Mouse (Mus musculus) limb, embryonic 13.5 days (tissue): ENCODE measurements around the gene Rbfox1. TPM values are rescaled to one million over a fixed set of nuclear protein-coding genes. Genes with fewer than 3 reads are reported as not detected.
A peak's percentile ranks its signal among the peaks of the same experiment; 100 is the strongest.

ENCODE experiments used
- ATAC-seq: fragments of 200-750 bp; cut with Nextera tagmentation; 2 replicates; pipeline ENCODE4 v1.8.0; 2017; ENCODE audit warnings: low read depth, moderate number of reproducible peaks, moderate TSS enrichment; ENCODE audit not compliant: low FRiP score
- H3K27ac ChIP-seq: fragments of 300-500 bp; sonication (generic); 2 replicates; pipeline ENCODE4 v1.5.1; 2015; ENCODE audit warnings: inconsistent platforms, mild to moderate bottlenecking, moderate library complexity
- H3K27me3 ChIP-seq: fragments of 300-500 bp; sonication (generic); 2 replicates; pipeline ENCODE4 v1.6.1; 2015; ENCODE audit warnings: mild to moderate bottlenecking, inconsistent platforms
- H3K36me3 ChIP-seq: fragments of 300-500 bp; sonication (generic); 2 replicates; pipeline ENCODE4 v1.6.1; 2015; ENCODE audit warnings: inconsistent platforms, mild to moderate bottlenecking, moderate library complexity
- H3K4me1 ChIP-seq: fragments of 300-500 bp; sonication (generic); 2 replicates; pipeline ENCODE4 v1.6.1; 2015; ENCODE audit warnings: inconsistent platforms
- H3K4me2 ChIP-seq: fragments of 300-500 bp; sonication (generic); replicated peaks from 2 replicates; pipeline ENCODE4 v1.6.1; 2015; ENCODE audit warnings: inconsistent platforms, mild to moderate bottlenecking, moderate library complexity
- H3K4me3 ChIP-seq: fragments of 300-500 bp; sonication (generic); 2 replicates; pipeline ENCODE4 v1.5.1; 2015; ENCODE audit warnings: moderate library complexity, mild to moderate bottlenecking, inconsistent platforms
- H3K9ac ChIP-seq: fragments of 300-500 bp; sonication (generic); 2 replicates; pipeline ENCODE4 v1.6.1; 2015; ENCODE audit warnings: mild to moderate bottlenecking, inconsistent platforms
- H3K9me3 ChIP-seq: fragments of 300-500 bp; sonication (generic); 2 replicates; pipeline ENCODE4 v1.6.1; 2016; ENCODE audit warnings: inconsistent platforms
- WGBS: fragments of 180-500 bp; shearing (Covaris S2); methylation state at CpG from one replicate; pipeline ENCODE4 v1.1.7; 2015; 5-methylcytosine and 5-hydroxymethylcytosine counted together
- polyA plus RNA-seq: library from polyadenylated mRNA; unstranded; fragments of >200 nt; fragmentation: Nextera tagmentation; extraction: Ambion mirVana; gene quantifications from 2 replicates; pipeline ENCODE4 v1.2.1, GENCODE M21; 2015

The Rbfox1 gene
- polyA plus RNA-seq, 1 experiment from 2014 or later = 4.1 TPM

GRCm38 (mm10) chr16:7257366-7257765 is 1372.2 kb downstream of the Rbfox1 start:
- no peaks in the 10 kb centered on the region for H3K36me3 ChIP-seq
- no peaks in the 10 kb centered on the region for H3K27me3 ChIP-seq
- no peaks in the 10 kb centered on the region for H3K9me3 ChIP-seq
- no peak for ATAC-seq
- no peaks in the 10 kb centered on the region for H3K4me1 ChIP-seq
- H3K9ac ChIP-seq = no peak overlapping the region
- H3K4me2 ChIP-seq = no peak overlapping the region
- 93% methylated on average over 4 of the region's 4 CpGs for WGBS
- no peak overlapping the region for H3K4me3 ChIP-seq
- no peak overlapping the region for H3K27ac ChIP-seq

DNA sequence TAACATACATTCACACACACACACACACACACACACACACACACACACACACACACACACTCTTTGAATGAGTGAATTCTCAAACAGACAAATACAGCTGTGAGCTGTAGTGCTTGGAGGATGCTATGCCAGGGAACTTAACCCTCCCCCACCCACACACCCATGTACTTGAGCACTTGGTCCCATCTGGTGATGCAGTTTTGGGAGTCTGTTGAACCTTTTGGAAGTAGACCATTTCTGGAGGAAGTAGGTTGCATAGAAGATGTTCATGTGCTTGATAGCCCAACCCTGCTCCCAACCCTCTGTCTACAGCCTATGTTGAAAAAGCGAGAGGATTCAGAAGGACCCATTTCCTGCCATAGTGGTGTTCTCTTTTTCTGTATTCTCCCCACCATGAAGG is 1378.1 kb downstream of the Rbfox1 start:
- peaks cover 3% of the 10 kb centered on the region; the same call in 1 of the 2 replicates for H3K4me1 ChIP-seq
- no peak for ATAC-seq
- H3K36me3 ChIP-seq = no peaks in the 10 kb centered on the region
- H3K9ac ChIP-seq = no peak overlapping the region
- H3K27me3 ChIP-seq = no peaks in the 10 kb centered on the region
- H3K27ac ChIP-seq = no peak overlapping the region
- no peaks in the 10 kb centered on the region for H3K9me3 ChIP-seq
- H3K4me3 ChIP-seq = no peak overlapping the region
- 87% methylated on average over 1 of the region's 1 CpGs for WGBS
- H3K4me2 ChIP-seq = no peak overlapping the region

GRCm38 (mm10) chr16:7265715-7266114 is 1380.6 kb downstream of the Rbfox1 start:
- Histone ChIP-seq H3K27me3 (no peaks in the 10 kb centered on the region), H3K36me3 (no peaks in the 10 kb centered on the region), H3K4me3 (no peak overlapping the region), H3K9ac (no peak overlapping the region), H3K4me1 (peaks cover 3% of the 10 kb centered on the region; the same call in 1 of the 2 replicates), H3K9me3 (no peaks in the 10 kb centered on the region), H3K27ac (no peak overlapping the region), H3K4me2 (no peak overlapping the region)
- no peak for ATAC-seq

- H3K4me2 ChIP-seq = no peak overlapping the region
- H3K27me3 ChIP-seq = no peaks in the 10 kb centered on the region
- peaks cover 17% of the 10 kb centered on the region for H3K4me1 ChIP-seq
- no peak overlapping the region for H3K27ac ChIP-seq
- no peak overlapping the region for H3K9ac ChIP-seq
- WGBS = 95% methylated on average over 5 of the region's 5 CpGs
- no peaks in the 10 kb centered on the region for H3K36me3 ChIP-seq
- peaks cover 3% of the 10 kb centered on the region; the same call in 1 of the 2 replicates for H3K9me3 ChIP-seq
- ATAC-seq = no peak
- no peak overlapping the region for H3K4me3 ChIP-seq
Observed at GRCm38 (mm10) chr16:7275501-7275900, 1390.3 kb downstream of the Rbfox1 start.

DNA sequence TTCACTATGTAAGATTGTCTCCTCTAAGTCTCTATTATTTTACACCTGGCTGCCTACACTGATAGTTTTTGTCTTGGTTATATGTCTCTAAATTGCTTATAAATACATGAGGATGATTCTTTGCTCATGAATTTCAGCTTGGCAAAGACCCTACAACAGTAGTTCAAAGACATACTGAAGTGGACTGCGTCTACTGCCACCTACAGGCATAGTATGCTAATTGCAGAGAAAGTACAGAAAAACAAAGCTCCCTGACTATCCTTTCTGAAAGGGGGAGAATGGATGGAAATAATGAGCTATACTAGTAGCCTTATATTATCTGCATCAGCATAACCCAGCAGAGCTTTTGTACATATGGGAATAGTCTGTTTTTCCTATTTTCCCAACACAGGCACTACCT is 1390.7 kb downstream of the Rbfox1 start:
- H3K4me3 ChIP-seq = no peak overlapping the region
- no peak for ATAC-seq

DNA sequence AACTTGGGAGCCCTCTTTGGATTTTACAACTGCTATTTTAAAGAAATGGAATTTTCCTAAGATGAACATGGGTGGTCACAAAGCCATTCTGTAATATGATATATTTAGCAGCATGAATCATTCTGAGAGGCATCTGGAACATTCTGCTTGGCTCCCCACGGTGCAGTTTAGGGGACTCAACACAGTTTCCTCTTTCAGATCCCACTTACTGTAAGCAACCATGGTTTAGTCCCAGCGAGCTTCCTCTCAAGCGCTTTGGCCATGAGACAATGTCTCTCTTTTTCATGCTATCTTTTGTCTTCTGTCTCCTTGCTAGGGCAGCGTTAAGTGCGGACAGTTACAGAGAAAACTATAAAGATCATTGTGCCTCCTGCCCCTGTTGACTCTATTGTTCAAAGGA is 1394.4 kb downstream of the Rbfox1 start:
- ATAC-seq = peak; percentile 93
- H3K27me3 ChIP-seq = no peaks in the 10 kb centered on the region
- 0 out of 2 replicates have a peak overlapping the region, but pooled peaks have one; percentile 22 for H3K27ac ChIP-seq
- H3K4me1 ChIP-seq = peaks cover 17% of the 10 kb centered on the region
- no peaks in the 10 kb centered on the region for H3K36me3 ChIP-seq
- WGBS = 50% methylated on average over 5 of the region's 5 CpGs
- H3K4me3 ChIP-seq = no peak overlapping the region
- H3K4me2 ChIP-seq = no peak overlapping the region
- H3K9ac ChIP-seq = no peak overlapping the region
- peaks cover 3% of the 10 kb centered on the region; the same call in 1 of the 2 replicates for H3K9me3 ChIP-seq

More for the DNA sequence above, 1390.7 kb downstream of the Rbfox1 start:
- H3K9me3 ChIP-seq = peaks cover 3% of the 10 kb centered on the region; the same call in 1 of the 2 replicates
- no peak overlapping the region for H3K4me2 ChIP-seq
- H3K27me3 ChIP-seq = no peaks in the 10 kb centered on the region
- H3K27ac ChIP-seq = no peak overlapping the region
- H3K4me1 ChIP-seq = peaks cover 17% of the 10 kb centered on the region
- 27% methylated on average over 1 of the region's 1 CpGs for WGBS
- H3K36me3 ChIP-seq = no peaks in the 10 kb centered on the region
- no peak overlapping the region for H3K9ac ChIP-seq

GRCm38 (mm10) chr16:7282257-7282656 is 1397.1 kb downstream of the Rbfox1 start:
- peaks cover 17% of the 10 kb centered on the region for H3K4me1 ChIP-seq
- 87% methylated on average over 7 of the region's 7 CpGs for WGBS
- H3K4me3 ChIP-seq = no peak overlapping the region
- no peaks in the 10 kb centered on the region for H3K9me3 ChIP-seq
- H3K9ac ChIP-seq = no peak overlapping the region
- no peak overlapping the region for H3K27ac ChIP-seq
- no peak for ATAC-seq
- H3K4me2 ChIP-seq = no peak overlapping the region
- no peaks in the 10 kb centered on the region for H3K36me3 ChIP-seq
- no peaks in the 10 kb centered on the region for H3K27me3 ChIP-seq

GRCm38 (mm10) chr16:7292985-7293805 is 1408.0 kb downstream of the Rbfox1 start:
- no peak for ATAC-seq
- Histone ChIP-seq H3K9ac (no peak overlapping the region), H3K4me1 (no peaks in the 10 kb centered on the region), H3K27ac (no peak overlapping the region), H3K36me3 (no peaks in the 10 kb centered on the region), H3K27me3 (no peaks in the 10 kb centered on the region), H3K4me3 (no peak overlapping the region), H3K9me3 (no peaks in the 10 kb centered on the region), H3K4me2 (no peak overlapping the region)
- 82% methylated on average over 16 of the region's 16 CpGs for WGBS

DNA sequence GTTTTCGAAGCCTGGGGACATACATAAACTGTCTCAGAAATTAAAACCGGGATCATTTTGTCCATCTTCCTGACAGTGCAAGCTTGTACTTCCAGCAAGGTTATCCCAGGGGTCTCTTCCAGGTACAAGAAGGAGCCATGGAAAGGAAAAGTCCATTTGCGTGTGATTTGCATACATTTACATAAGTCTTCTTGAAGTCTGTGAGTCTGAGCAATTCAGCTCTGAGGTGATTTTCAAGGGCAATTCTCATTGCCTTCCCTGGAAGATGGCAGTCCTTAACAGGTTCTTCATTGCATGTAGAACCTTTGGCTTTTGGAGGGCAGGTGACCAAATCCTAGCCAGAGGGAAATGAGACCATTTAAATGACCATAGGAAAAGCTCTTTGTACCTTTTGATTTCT is 1417.3 kb downstream of the Rbfox1 start:
- ATAC-seq = no peak
- H3K9me3 ChIP-seq = no peaks in the 10 kb centered on the region
- no peak overlapping the region for H3K4me3 ChIP-seq
- no peaks in the 10 kb centered on the region for H3K4me1 ChIP-seq
- no peak overlapping the region for H3K27ac ChIP-seq
- no peaks in the 10 kb centered on the region for H3K36me3 ChIP-seq
- H3K9ac ChIP-seq = no peak overlapping the region
- no peak overlapping the region for H3K4me2 ChIP-seq
- no peaks in the 10 kb centered on the region for H3K27me3 ChIP-seq
- WGBS = 78% methylated on average over 3 of the region's 3 CpGs

- Histone ChIP-seq H3K4me3 (no peak overlapping the region), H3K4me1 (no peaks in the 10 kb centered on the region), H3K9me3 (no peaks in the 10 kb centered on the region), H3K27me3 (no peaks in the 10 kb centered on the region), H3K9ac (no peak overlapping the region), H3K27ac (no peak overlapping the region), H3K36me3 (no peaks in the 10 kb centered on the region), H3K4me2 (no peak overlapping the region)
- 65% methylated on average over 3 of the region's 3 CpGs for WGBS
- ATAC-seq = no peak
Observed at GRCm38 (mm10) chr16:7329196-7329595, 1444.0 kb downstream of the Rbfox1 start.

- H3K27me3 ChIP-seq = no peaks in the 10 kb centered on the region
- no peak overlapping the region for H3K4me3 ChIP-seq
- WGBS = 55% methylated on average over 4 of the region's 4 CpGs
- no peak for ATAC-seq
- peaks cover 6% of the 10 kb centered on the region for H3K4me1 ChIP-seq
- no peak overlapping the region for H3K9ac ChIP-seq
- H3K9me3 ChIP-seq = no peaks in the 10 kb centered on the region
- H3K27ac ChIP-seq = no peak overlapping the region
- H3K4me2 ChIP-seq = no peak overlapping the region
- H3K36me3 ChIP-seq = no peaks in the 10 kb centered on the region
Observed at GRCm38 (mm10) chr16:7341186-7341585, 1456.0 kb downstream of the Rbfox1 start.

DNA sequence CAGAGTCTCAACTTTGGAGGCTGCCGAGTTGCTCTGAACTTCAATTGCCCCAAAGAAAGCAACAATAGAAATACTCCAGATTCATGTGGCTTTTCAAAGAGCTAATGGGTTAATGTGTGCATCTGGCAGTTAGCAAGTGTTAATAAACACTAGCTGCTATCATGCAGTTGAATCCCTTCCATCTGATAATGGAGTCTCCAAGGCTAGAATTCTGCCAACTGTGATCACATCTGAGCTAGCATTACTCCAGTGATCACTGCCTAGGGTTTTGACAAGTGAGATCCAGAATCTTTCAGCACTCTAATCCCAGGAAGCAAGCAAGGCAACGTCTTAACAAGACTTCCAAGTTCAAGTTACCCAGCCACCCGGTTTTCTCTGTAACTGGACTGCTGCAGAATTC is 1460.1 kb downstream of the Rbfox1 start:
- Histone ChIP-seq H3K36me3 (no peaks in the 10 kb centered on the region), H3K27ac (no peak overlapping the region), H3K4me1 (peaks cover 27% of the 10 kb centered on the region), H3K9me3 (no peaks in the 10 kb centered on the region), H3K4me2 (no peak overlapping the region), H3K9ac (no peak overlapping the region), H3K4me3 (no peak overlapping the region), H3K27me3 (no peaks in the 10 kb centered on the region)
- WGBS = 52% methylated on average over 3 of the region's 3 CpGs
- ATAC-seq = no peak
